Mouse (Mus musculus): ENCODE measurements at regions not wholly inside any gene's neighbourhood (a gene's known extent, or its start where the extent isn't known, plus 50 kb on each side); places are given as distances from the start of the nearest gene placed in this dataset.

DNA sequence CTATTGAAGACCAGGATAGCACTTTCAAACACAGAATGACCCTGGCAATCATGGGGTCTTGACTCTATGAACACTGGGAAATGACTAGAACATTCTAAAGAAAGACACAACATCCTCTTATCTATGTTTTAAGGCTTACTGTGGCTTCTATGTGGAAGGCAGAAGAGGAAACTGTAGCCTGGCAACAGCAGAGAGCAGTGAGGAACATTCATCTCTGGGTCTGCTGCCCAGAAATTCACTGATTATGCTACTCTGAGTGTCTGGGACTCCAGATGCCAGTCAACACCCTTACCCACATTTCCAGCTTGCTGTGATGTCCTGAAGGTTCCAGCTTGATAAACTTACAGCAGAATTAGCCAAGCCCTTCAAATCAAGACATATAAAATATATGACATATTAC is 352.7 kb upstream of the Sall1 start:
- TF ChIP-seq POLR2A (IDR thresholded peaks at IDR 0.05; ENCODE audit: borderline replicate concordance, control insufficient read depth, low read depth, low read length) (no peak), CTCF (IDR thresholded peaks at IDR 0.05; ENCODE audit: control insufficient read depth, insufficient read depth, low read length) (no peak)

All from bone marrow, adult 2 months (tissue).